Mouse (Mus musculus) testis, adult 2 months (tissue): Measurements from ENCODE around the gene 2610507B11Rik. TPM values are rescaled to one million over a fixed set of nuclear protein-coding genes. Genes with fewer than 3 reads are reported as not detected.

Source experiments
- H3K27ac ChIP-seq: fragments of 200-500 bp; 2 replicates; pipeline ENCODE4 v1.5.1; 2012; ENCODE audit warnings: low read depth, low read length; ENCODE audit not compliant: control insufficient read depth, insufficient read depth
- H3K27me3 ChIP-seq: fragments of 200-500 bp; 2 replicates; pipeline ENCODE4 v1.6.1; 2012; ENCODE audit warnings: mild to moderate bottlenecking, low read length, moderate library complexity; ENCODE audit not compliant: control insufficient read depth, insufficient read depth
- H3K36me3 ChIP-seq: fragments of 200-500 bp; 2 replicates; pipeline ENCODE4 v1.6.1; 2012; ENCODE audit warnings: mild to moderate bottlenecking, low read length; ENCODE audit not compliant: control insufficient read depth, insufficient read depth
- H3K4me1 ChIP-seq: fragments of 200-500 bp; 2 replicates; pipeline ENCODE4 v1.6.1; 2012; ENCODE audit warnings: low read length; ENCODE audit not compliant: control insufficient read depth, insufficient read depth
- H3K4me3 ChIP-seq: fragments of 200-500 bp; 2 replicates; pipeline ENCODE4 v1.5.1; 2012; ENCODE audit warnings: low read depth, mild to moderate bottlenecking, low read length, moderate library complexity, mixed read lengths; ENCODE audit not compliant: control insufficient read depth
- CTCF ChIP-seq: fragments of 200-500 bp; IDR thresholded peaks from 2 replicates; pipeline ENCODE4 v1.5.1; 2012; ENCODE audit warnings: low read depth, mild to moderate bottlenecking, inconsistent platforms, low read length, moderate library complexity; ENCODE audit not compliant: control insufficient read depth, insufficient read depth, insufficient replicate concordance
- POLR2A ChIP-seq: fragments of 200-500 bp; IDR thresholded peaks from 2 replicates; pipeline ENCODE4 v1.6.1; 2012; ENCODE audit warnings: low read depth, mild to moderate bottlenecking, inconsistent platforms, low read length, moderate library complexity; ENCODE audit not compliant: control insufficient read depth
- polyA plus RNA-seq: library from polyadenylated mRNA; depleted of rRNA; stranded (reverse); fragments of >200 nt; gene quantifications from 2 replicates; pipeline ENCODE4 v1.2.3, GENCODE M21; 2012

Gene 2610507B11Rik
- polyA plus RNA-seq, 1 experiment, result 133 TPM

- Histone ChIP-seq H3K27ac (peak within 1 kb of the TSS; percentile 99), H3K4me1 (peaks cover 3% of the 10 kb centered on the region; the same call in 1 of the 2 replicates), H3K36me3 (peaks cover 3% of the 10 kb centered on the region), H3K4me3 (peak within 1 kb of the TSS; percentile 97), H3K27me3 (no peaks in the 10 kb centered on the region)
- TF ChIP-seq POLR2A (peak; percentile 92), CTCF (peak; percentile 10; the same call in 1 of the 2 replicates)
Observed at GRCm38 (mm10) chr11:78245627-78246317, 15.8 kb upstream of the 2610507B11Rik start, which contains the start of the genes Sdf2 and Supt6. Gene Sdf2 (plus strand): TSS chr11:78245746. Gene Supt6 (minus strand): TSS chr11:78245987.

GRCm38 (mm10) chr11:78246318-78247011 is 15.1 kb upstream of the 2610507B11Rik start:
- TF ChIP-seq CTCF (no peak), POLR2A (no peak)
- Histone ChIP-seq H3K27me3 (no peaks in the 10 kb centered on the region), H3K4me3 (peak overlapping the region; percentile 97), H3K27ac (peak overlapping the region; percentile 99; the same call in 1 of the 2 replicates), H3K36me3 (peaks cover 3% of the 10 kb centered on the region), H3K4me1 (peaks cover 3% of the 10 kb centered on the region; the same call in 1 of the 2 replicates)

- Histone ChIP-seq H3K27me3 (no peaks in the 10 kb centered on the region), H3K4me1 (peaks cover 3% of the 10 kb centered on the region; the same call in 1 of the 2 replicates), H3K27ac (no peak overlapping the region), H3K4me3 (peak overlapping the region; percentile 69; the same call in 1 of the 2 replicates), H3K36me3 (peaks cover 2% of the 10 kb centered on the region)
- TF ChIP-seq POLR2A, result no peak
- no peak for TF ChIP-seq CTCF
Observed at GRCm38 (mm10) chr11:78247012-78247348, 14.6 kb upstream of the 2610507B11Rik start.

- TF ChIP-seq CTCF, result no peak
- TF ChIP-seq POLR2A, result no peak
- Histone ChIP-seq H3K36me3 (peaks cover 1% of the 10 kb centered on the region; the same call in 1 of the 2 replicates), H3K27me3 (no peaks in the 10 kb centered on the region), H3K4me1 (peaks cover 3% of the 10 kb centered on the region; the same call in 1 of the 2 replicates), H3K27ac (no peak overlapping the region), H3K4me3 (peak overlapping the region; percentile 37; the same call in 1 of the 2 replicates)
Observed at GRCm38 (mm10) chr11:78247727-78248140, 13.8 kb upstream of the 2610507B11Rik start.

GRCm38 (mm10) chr11:78256618-78257017 is 4.9 kb upstream of the 2610507B11Rik start:
- H3K27ac ChIP-seq, result no peak overlapping the region
- TF ChIP-seq CTCF (no peak), POLR2A (no peak)

GRCm38 (mm10) chr11:78260489-78261258 is 878 bp upstream of the 2610507B11Rik start:
- no peaks in the 10 kb centered on the region for H3K27me3 ChIP-seq
- peak overlapping the region; percentile 99 for H3K4me3 ChIP-seq
- peak overlapping the region; percentile 66; the same call in 1 of the 2 replicates for H3K27ac ChIP-seq
- peaks cover 7% of the 10 kb centered on the region for H3K36me3 ChIP-seq
- TF ChIP-seq POLR2A (no peak), CTCF (no peak)
- H3K4me1 ChIP-seq, result peaks cover 4% of the 10 kb centered on the region

More at GRCm38 (mm10) chr11:78256618-78257017, 4.9 kb upstream of the 2610507B11Rik start:
- Histone ChIP-seq H3K4me3 (no peak overlapping the region), H3K27me3 (no peaks in the 10 kb centered on the region), H3K36me3 (no peaks in the 10 kb centered on the region; the same call in 1 of the 2 replicates), H3K4me1 (no peaks in the 10 kb centered on the region; the same call in 1 of the 2 replicates)

- peaks cover 7% of the 10 kb centered on the region for H3K36me3 ChIP-seq
- H3K4me3 ChIP-seq, result peak overlapping the region; percentile 74
- peak overlapping the region; percentile 27; the same call in 1 of the 2 replicates for H3K27ac ChIP-seq
- H3K27me3 ChIP-seq, result no peaks in the 10 kb centered on the region
- peaks cover 4% of the 10 kb centered on the region for H3K4me1 ChIP-seq
- TF ChIP-seq POLR2A, result no peak
- TF ChIP-seq CTCF, result peak; percentile 27; the same call in 1 of the 2 replicates
Observed at GRCm38 (mm10) chr11:78262550-78262949, 998 bp downstream of the 2610507B11Rik start.
